Mouse (Mus musculus) urinary bladder, postnatal 4 days (tissue): ENCODE data around the gene Pisd.
"Not testable (repeated sequence)": the region's sequence is repeated elsewhere in the genome, so short reads cannot be mapped to it uniquely, and the experiment has no call there.

Source experiments
- DNase-seq, 2 experiments: peaks; one replicate each; pipeline ENCODE4 v3.0.0; 2021 to 2022; ENCODE audit warnings: low spot score in 2 of 2

Gene Pisd

DNA sequence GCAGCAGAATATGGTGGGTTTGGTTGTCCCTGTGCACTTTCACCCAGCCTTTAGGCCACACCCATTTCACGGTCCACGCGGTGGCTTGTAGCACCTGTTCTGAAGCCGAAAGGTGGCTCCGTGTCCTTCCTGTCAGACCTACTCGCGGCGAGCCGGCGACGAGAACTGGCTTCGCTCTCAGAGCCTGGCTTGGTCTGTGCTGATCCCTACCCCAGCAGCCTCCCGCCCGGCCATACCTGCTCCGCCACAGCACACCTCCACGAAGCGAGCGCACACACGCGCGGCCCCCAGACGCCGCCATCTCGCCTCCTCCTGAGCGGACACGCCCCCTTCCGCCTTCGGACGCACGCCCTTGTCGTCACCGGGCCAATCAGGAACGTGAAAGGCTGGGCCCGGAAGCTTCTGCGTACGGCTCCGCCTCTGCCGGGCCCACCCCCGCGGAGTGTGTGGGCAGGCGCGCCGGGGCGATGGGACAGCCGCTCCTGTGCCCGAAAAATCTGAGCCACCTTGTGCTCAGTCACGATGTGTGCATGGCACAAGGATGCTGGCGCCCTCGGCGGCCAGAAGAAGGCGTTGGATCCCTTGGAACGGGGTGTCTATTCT, at the start of gene Pisd:
Gene Pisd, minus strand, starts transcription at position 334 of the 603 bp plus-strand sequence.
- DNase-seq: peak; percentile 89 to 95

DNA sequence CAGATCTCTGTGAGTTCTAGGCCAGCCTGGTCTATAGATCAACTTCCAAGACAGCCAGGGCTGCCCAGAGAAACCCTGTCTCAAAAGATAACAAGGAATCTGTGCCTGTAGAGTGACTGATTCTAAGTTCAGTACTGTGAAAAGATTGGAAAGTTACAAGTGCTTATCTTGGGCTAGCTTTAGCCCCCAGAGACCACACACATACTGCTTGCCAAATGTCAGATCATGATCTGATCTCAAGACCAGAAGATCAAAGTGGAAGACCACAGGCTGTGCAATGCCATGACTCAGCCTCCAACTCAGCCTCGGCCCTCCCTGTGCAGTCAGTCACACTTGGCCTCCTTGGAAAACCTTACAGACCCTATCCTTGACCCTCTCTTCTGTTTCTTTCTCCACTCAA, 49.1 kb upstream of the Pisd start:
- no peak for DNase-seq

DNA sequence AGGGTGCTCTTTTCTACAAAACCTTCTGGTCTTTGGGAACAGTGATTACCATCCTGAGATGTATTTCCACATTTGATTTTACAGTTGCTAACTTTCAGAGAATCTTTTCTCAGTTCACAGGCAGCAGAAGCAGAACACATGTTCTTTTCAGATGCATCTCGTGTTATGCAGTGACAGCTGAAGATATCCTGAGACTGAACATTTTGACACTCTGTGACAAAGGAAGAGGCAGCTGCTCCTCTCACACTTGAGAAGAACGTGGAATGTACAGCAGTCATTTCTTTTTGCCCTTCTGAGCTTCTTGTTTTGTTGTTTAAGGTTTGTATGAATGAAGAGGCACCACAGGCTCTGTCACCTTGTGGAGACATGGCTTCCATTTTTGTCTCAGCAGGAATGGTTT, 44.6 kb upstream of the Pisd start:
- no peak for DNase-seq

DNA sequence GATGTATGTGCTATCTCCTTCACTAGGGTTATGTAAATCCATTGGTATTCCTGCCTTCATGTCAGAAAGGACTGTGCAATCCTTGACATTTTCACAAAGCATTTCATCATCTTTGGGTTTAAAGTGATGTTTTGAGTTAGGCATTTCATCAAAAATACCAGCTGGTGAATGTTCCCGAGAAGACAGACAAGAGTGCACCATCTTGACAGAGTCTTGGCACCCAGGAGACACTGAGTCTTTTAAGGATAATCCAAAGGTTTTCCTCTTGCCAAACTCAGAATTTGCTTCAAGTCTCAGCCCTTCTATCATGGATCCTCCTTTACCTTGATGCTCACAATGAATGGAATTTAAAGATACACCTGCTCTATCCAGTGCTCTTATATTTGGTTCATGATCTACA, 43.3 kb upstream of the Pisd start:
- not testable (repeated sequence) for DNase-seq

DNA sequence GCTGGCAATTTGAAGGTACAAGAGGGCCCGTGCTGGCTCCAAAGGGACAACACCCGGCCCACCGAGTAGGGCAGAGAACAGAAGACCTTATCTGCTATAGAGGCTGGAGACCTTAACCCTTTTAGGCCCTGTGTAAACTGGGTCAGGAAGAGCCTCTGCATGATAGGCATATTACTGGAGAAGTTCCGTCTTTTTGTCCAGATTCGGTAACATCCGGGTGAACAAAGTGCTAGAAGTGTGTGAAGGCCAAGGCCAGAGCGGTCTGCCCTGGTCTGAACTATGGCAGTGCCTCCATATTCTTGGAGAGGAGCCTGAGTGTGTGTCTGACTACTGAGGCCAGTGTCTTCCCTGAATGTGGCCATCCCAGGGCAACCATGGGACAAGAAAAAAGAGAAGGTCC, 41.6 kb upstream of the Pisd start, which contains the start of gene Gm20671:
Gene Gm20671, minus strand, starts transcription at position 101 of the 400 bp plus-strand sequence.
- no peak for DNase-seq

DNA sequence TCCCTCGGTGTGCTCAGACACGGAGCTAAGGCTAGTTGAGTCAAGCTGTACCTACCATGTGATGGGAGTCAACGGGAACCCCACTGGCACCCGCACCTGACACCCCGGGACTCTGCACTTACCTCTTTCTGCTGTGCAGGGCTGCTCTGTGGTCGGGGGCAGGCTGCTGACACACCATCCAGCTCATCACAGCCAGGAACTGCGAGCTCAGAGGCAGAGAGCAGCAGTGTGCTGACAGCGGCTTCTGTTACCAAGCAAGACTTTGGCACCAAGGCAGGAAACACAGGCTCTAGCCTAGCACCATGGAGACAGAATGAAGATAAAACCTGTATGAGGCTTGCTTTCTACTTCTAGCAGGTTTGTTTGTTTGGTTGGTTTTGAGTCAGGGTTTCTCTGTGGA, 35.0 kb upstream of the Pisd start:
- DNase-seq: no peak

DNA sequence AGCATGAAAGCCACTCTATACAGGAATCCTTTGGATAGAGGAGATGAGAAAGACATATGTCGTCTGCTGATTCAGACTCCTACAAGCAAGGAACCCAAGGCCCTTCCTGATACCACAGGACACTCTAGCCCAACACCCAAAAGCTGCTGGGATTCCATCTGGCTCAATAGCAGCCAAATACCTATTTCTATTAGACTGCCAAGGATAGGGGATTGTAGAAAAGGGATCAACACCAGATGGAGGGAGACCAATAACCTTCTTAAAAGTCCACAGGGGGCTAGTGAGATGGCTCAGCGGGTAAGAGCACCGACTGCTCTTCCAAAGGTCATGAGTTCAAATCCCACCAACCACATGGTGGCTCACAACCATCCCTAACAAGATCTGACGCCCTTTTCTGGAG, 29.9 kb upstream of the Pisd start:
- DNase-seq: no peak

DNA sequence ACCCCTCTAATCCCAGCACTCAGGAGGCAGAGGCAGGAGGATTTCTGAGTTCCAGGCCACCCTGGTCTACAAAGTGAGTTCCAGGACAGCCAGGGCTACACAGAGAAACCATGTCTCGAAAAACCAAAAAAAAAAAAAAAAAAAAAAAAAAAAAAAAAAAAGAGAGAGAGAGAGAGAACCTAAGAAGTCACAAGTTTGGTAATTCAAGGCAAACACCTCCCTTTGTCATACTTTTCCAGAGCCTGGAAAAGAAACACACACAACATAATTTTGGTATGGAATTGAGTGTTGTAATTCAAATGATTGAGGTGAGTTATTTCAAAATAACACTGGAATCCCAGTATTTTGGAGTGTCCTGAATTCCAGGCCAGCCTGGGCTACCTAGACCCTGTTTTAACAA, 1.0 kb upstream of the Pisd start:
- DNase-seq: not testable (repeated sequence)

DNA sequence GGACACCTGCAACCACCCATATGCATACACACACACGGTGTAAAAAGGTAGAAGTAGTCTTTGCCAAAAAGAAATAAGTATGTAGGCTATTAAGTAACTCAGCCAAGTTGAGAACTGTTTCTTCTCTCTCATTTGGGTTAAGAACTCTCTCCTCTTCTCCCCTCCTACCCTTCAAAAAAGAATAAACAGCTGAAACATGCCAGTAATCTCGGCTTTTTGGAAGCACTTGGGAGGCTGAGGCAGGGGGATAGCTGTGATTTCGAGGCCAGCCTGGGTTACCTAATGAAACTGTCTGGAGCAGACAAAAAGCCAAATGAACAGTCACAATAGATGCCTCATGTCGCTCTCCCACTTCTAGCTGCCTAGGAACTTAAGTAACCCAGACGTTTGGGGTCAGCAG, 720 bp downstream of the Pisd start:
- no peak for DNase-seq

DNA sequence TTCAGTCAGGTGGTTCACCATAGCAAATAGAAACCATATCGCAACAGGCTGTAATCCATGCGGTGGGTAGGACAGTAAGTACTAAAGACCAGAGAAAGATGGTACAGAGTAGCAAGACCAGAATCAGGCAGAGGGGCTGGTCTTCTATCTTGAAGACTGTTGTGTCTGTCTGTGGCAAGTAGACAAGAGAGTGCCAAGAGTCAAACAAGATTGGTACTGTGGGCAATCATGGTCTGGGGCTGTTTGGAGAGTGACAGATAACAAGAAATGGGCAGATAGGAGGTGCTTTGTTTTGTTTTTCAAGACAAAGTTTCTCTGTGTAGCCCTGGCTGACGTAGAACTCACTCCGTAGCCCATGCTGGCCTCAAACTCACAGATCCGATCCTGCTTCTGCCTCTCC, 3.9 kb downstream of the Pisd start:
- no peak for DNase-seq

DNA sequence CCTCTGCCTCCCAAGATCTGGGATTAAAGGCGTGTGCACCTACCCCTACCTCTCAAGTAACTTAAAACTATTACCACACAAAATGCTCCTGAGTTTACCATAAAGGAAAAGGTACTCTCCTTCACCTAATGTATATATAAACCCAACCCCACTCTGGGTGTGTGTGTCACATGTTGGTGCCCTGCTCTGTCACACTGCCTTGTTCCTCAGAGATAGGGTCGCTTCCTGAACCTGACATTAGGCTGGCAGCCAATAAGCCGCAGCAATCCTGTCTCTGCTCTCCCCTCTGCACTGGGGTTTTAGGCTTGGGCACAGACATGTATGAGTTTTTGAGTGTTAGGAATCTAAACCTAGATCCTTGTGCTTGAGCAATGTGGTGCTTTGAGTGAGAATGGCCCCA, 7.3 kb downstream of the Pisd start:
- no peak for DNase-seq

DNA sequence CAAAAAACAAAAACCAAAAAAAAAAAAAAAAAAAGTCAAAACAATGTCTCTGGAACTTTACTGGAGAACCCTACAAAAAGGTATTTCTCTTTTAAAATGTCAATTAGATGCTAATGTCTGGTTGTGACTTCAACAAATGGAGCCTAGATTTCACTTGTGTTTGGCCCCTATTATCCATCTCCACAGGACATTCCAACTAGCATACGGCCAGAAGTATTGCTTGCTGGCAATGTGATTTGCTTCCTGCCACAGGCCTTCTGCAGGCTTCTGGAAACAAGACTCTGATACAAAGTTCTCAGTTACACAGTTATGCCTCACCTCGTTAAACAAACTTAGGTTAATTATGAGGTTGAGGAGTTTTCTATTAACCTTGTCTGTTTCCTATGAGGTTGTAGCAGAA, 13.1 kb downstream of the Pisd start:
- DNase-seq: no peak

DNA sequence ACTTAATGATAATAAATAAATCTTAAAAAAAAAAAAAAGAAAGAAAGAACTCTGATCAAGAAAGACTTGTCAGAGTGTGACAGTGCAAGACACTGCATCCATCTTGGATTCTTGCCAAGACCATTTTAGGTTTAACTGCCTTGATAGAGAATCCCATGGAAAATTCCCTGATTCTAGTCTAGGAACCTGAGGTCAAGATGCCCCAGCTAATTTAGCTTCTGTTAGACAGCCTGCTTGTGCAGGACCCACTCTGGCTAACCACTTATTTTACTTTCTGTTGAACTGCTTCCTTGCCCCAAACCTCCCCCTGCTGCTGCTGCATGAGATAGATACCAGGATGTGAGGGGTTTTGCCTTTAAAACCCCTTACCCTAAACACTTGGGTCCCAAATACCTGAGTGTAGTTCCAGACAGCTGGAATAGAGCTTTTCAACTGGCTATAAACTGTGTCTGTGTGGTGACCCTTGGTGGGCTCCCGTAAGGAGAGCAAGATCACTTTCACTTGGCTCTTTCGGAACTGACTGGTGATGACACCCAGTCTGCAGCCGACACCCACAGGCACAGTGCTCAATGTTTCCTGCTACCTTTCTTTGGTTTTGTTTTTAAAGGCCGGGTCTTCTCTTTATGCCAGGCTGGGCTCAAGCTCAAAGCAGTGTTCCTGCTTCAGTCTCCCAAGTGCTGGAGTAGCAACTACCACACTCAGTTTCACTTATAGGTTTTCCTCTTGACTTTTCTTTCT, 17.6 kb downstream of the Pisd start:
- DNase-seq: no peak

DNA sequence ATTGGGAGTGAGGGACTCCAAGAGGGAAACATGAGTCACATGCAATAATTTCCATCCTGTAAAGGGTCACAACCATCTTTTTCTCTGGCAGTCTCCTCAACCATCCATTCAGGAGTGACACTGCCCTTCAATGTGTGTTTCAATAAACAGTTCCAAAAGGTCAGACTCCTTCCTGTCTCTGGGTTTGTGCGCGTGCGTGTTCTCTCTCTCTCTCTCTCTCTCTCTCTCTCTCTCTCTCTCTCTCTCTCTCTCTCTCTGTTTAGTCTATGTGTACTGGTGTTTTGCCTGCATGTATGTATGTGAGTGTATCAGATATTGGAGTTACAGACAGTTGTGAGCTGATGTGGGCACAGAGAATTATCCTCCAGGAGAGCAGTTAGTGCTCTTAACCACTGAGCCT, 18.4 kb downstream of the Pisd start:
- no peak for DNase-seq

DNA sequence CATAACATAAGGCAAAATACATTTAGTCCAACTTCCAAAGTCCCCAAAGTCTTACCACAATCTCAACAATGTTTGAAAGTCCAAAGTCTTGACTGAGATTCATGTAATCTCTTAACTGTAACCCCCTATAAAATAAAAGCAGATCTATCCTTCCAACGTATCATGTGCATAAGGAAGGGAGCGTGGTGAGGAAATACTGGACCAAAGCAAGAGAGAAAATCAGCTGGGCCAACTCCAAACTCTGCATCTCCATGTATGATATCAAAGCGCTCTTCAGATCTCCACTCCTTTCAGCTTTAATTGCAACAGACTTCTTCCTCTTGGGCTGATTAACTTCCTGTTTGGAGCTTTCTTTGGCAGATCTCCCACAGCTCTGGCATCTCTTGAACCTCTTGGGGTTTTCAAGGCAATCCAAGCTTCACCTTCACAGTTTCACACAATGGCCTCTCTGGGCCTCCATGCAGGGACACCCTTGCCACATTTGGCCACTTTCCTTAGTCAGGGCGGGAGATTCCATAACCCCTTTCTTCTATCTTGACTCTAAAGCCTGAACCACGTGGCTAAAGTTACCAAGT, 23.8 kb downstream of the Pisd start:
- DNase-seq: no peak

DNA sequence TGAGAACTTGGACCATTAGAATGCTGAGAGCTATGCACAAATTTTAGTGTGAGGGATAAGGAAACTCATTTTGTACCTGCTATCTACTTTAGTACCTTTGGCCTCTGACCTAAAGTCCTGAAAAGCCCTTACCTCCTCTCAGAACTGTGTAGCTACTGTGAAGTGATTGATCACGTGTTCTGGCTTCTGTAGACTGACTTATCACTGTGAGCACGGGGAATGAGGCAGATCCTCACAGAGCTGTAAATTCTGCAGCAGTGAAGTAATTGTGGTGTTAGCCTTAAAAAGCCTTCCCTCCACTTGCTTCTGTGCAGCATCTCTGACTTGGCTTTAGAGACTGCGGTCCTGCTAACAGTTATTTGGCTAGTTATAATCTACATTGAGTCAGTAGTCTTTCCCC, 24.7 kb downstream of the Pisd start:
- DNase-seq: no peak

DNA sequence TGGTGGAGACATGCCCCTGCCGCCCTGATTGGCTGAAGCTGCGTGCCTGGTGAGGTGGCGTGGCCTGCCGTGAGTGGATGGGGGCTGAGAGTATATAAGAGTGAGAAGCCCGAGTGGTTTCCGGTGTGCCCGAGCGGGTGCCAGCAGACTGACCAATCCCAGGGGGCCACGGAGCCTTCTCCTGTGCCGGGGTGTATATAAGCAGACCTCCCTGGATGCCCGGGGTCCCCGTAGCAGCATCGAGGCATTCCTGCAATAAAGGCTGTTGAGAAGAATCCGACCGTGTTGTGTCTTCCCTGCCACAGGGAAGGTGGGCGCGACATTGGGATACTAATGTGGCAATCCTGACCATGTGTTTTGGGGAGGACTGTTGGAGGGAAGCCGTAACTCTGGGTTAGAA, 25.1 kb downstream of the Pisd start:
- not testable (repeated sequence) for DNase-seq

DNA sequence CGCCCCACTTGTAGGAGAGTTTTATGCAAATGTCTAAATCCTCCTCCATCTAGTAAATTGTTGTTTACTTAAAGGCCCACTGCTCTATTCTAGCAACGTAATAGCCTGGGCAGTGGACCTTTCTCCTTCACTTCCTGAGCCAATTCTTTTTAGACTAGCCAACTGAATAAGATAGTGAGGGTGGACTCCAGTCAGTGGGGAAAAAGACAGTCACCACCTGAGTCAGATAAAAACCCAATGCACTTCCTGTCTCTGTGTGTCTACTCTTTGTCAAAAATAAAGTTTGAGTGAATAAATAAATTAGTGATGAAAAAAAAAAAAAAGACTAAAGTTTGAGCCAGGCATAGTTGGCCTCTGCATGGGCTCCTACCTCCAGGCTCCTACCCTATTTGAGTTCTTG, 25.8 kb downstream of the Pisd start:
- DNase-seq: no peak

DNA sequence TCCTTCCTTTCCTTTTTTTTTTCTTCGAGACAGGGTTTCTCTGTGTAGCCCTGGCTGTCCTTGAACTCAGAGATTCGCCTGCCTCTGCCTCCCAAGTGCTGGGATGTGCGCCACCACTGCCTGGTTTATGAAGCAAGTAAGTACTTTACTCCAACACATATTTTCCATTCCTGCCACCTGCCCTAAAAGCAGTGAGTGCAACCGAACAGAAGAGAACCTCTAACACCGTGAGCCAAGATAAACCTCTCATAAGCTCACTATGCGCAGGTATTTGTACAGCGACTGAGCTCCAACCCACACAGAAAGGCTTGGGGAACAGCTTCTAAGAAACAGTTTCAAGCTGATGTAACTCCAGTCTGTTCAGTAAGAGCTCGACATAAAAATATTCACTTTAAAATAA, 29.3 kb downstream of the Pisd start:
- DNase-seq: no peak

DNA sequence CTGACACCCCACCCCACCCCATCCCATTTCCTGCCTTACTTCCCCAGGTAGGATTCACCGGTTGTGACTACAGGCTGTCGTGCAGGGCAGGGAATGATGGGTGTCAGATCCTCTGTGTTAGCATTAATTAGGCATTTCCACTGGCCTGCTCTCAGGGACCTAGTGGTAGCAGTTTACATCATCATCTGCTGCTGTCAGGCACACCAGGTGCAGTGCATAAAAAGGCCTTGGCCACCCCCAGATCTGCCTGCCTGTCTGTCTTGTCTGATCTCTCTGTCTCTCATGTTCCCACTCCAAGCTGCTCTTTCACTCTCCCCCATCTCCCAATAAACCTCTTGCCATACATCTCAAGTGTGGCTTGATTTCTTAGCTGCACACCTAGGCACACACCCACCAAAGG, 33.7 kb downstream of the Pisd start:
- no peak for DNase-seq

DNA sequence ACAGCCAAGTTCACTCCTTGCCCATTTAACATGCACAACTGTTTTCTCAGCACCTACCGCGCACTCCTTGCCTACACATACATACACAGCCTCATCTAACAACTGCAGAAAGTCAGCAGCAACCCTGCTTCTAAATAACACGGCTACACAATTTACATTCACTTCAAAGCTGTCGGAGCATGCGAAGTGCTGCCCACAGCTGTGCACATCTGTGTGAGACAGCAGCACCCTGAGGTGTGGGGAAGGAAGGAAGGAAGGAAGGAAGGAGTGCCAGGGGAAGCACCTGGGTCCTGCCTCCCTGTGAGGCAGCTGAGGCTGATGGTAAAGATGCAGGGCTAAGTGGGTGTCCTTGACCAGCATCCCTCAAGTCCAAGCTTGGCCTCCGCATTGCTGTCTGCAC, 36.5 kb downstream of the Pisd start:
- DNase-seq: no peak

DNA sequence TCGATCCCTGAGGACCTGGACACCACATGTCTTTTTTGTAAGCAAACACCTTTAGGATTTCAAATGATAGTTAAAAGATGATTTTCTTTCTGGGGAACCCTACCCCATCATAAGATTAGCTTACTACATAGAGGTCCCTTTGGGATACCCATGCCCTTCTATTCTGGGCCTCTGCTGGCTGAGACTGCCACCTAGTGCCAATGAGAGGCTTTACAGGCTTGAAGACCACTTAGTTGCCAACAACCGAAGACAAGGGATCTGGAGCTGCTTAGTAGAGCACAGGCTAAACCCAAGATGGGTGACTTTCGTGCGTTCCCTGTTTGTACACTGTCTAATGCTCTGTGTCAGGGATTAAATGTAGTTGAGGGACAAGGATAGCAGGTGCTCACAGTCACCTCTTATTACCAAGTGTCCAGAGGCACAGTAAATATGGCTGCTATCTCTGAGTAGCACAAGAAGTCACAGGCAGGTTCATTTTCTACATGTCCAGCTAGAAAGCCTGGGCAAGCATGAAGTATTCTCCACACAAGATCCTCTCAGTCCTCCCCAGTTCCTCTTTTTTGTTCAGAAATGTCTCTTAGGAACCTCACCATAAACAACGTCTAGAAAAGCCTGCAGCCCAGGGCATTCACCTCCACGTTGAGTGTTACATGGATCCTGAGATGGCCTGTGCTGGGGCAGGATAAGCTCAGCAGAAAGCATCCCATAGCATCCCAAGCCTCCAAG, 37.6 kb downstream of the Pisd start:
- DNase-seq: peak in 1 of 2 experiments; percentile 42
